ENCODE assay signal across 26 mouse cellular contexts in genomic region chr16:45643944-45644343, GRCm38 (mm10). TPM values are rescaled to one million over a fixed set of nuclear protein-coding genes. Genes with fewer than 3 reads are reported as not detected.
A peak's percentile ranks its signal among the peaks of the same experiment; 100 is the strongest.
DNase-seq lines count a peak whose midpoint lies in the region; ATAC-seq and TF ChIP-seq lines count a peak whose summit lies in the region.
"Had no signal": no experiment of that assay in that cellular context is flagged by ENCODE, and none has a peak within 500 bp of the region (broad histone marks: within the 10 kb centered on the region; RNA-seq: fewer than 3 reads in every experiment).

No protein-coding gene starts in this region.

- WGBS in liver, postnatal 0 days (ENCODE audit: insufficient replicate concordance) = 53% methylated on average over 3 of the region's 3 CpGs
- WGBS in liver, embryonic 12.5 days (ENCODE audit: insufficient replicate concordance) = 67% methylated on average over 3 of the region's 3 CpGs
- WGBS in intestine, embryonic 16.5 days = 77% methylated on average over 3 of the region's 3 CpGs
- WGBS in small intestine, adult 2 months = 33% methylated on average over 3 of the region's 3 CpGs

- no peaks in the 10 kb centered on the region for H3K27me3 ChIP-seq in liver, postnatal 0 days (ENCODE audit: insufficient read depth, low read length)
- H3K27me3 ChIP-seq in liver, embryonic 12.5 days (replicated peaks) = no peaks in the 10 kb centered on the region
- no peaks in the 10 kb centered on the region for H3K27me3 ChIP-seq in intestine, embryonic 16.5 days (replicated peaks; ENCODE audit: control insufficient read depth, insufficient read depth, low read length)
- H3K27me3 ChIP-seq in small intestine, adult 2 months (ENCODE audit: control insufficient read depth, insufficient read depth, low read length) = no peaks in the 10 kb centered on the region
- H3K27me3 ChIP-seq: embryonic facial prominence, embryonic 12.5 days; embryonic facial prominence, embryonic 15.5 days; heart, embryonic 13.5 days; hindbrain, embryonic 12.5 days; hindbrain, embryonic 15.5 days had no signal

- H3K9me3 ChIP-seq in liver, postnatal 0 days (ENCODE audit: low read length) = no peaks in the 10 kb centered on the region
- H3K9me3 ChIP-seq in liver, embryonic 12.5 days (replicated peaks) = no peaks in the 10 kb centered on the region
- H3K9me3 ChIP-seq in intestine, embryonic 16.5 days (ENCODE audit: control insufficient read depth, low read length) = no peaks in the 10 kb centered on the region
- H3K9me3 ChIP-seq: embryonic facial prominence, embryonic 12.5 days; embryonic facial prominence, embryonic 15.5 days; heart, embryonic 10.5 days; heart, embryonic 13.5 days; hindbrain, embryonic 12.5 days; hindbrain, embryonic 15.5 days had no signal

- H3K4me3 ChIP-seq in liver, postnatal 0 days (ENCODE audit: low read depth, low read length) = no peak overlapping the region
- no peak overlapping the region for H3K4me3 ChIP-seq in liver, embryonic 12.5 days
- no peak overlapping the region for H3K4me3 ChIP-seq in intestine, embryonic 16.5 days (ENCODE audit: low read length)
- H3K4me3 ChIP-seq in small intestine, adult 2 months (ENCODE audit: low read depth, low read length) = no peak overlapping the region
- H3K4me3 ChIP-seq: embryonic facial prominence, embryonic 12.5 days; embryonic facial prominence, embryonic 15.5 days; heart, adult 2 months; heart, embryonic 10.5 days; heart, embryonic 13.5 days; hindbrain, embryonic 12.5 days; hindbrain, embryonic 15.5 days had no signal

- peaks cover 9% of the 10 kb centered on the region for H3K4me1 ChIP-seq in liver, postnatal 0 days (ENCODE audit: insufficient read depth)
- H3K4me1 ChIP-seq in liver, embryonic 12.5 days = peaks cover 11% of the 10 kb centered on the region
- H3K4me1 ChIP-seq in intestine, embryonic 16.5 days (ENCODE audit: control insufficient read depth, insufficient read depth, low read length) = 0 out of 2 replicates have a peak, but pooled peaks cover 3% of the 10 kb centered on the region
- H3K4me1 ChIP-seq in small intestine, adult 2 months (ENCODE audit: control insufficient read depth, insufficient read depth, insufficient read length, low read length) = peaks cover 15% of the 10 kb centered on the region; the same call in 1 of the 2 replicates
- H3K4me1 ChIP-seq: embryonic facial prominence, embryonic 12.5 days; embryonic facial prominence, embryonic 15.5 days; hindbrain, embryonic 12.5 days; hindbrain, embryonic 15.5 days had no signal

- H3K36me3 ChIP-seq in liver, postnatal 0 days (replicated peaks; ENCODE audit: insufficient read depth, low read length) = no peaks in the 10 kb centered on the region
- H3K36me3 ChIP-seq in liver, embryonic 12.5 days = no peaks in the 10 kb centered on the region
- no peaks in the 10 kb centered on the region for H3K36me3 ChIP-seq in intestine, embryonic 16.5 days (ENCODE audit: control insufficient read depth, insufficient read depth, low read length)
- H3K36me3 ChIP-seq in small intestine, adult 2 months (ENCODE audit: control insufficient read depth, insufficient read depth, low read length) = peaks cover 23% of the 10 kb centered on the region
- H3K36me3 ChIP-seq: embryonic facial prominence, embryonic 12.5 days; embryonic facial prominence, embryonic 15.5 days; heart, embryonic 10.5 days; heart, embryonic 13.5 days; hindbrain, embryonic 12.5 days; hindbrain, embryonic 15.5 days had no signal

- no peak for TF ChIP-seq EP300 in liver, postnatal 0 days (IDR thresholded peaks at IDR 0.05; ENCODE audit: low read depth)

- no peak overlapping the region for H3K9ac ChIP-seq in liver, postnatal 0 days (replicated peaks)
- H3K9ac ChIP-seq in liver, embryonic 12.5 days = no peak overlapping the region
- no peak overlapping the region for H3K9ac ChIP-seq in intestine, embryonic 16.5 days (ENCODE audit: low read depth, low read length)
- H3K9ac ChIP-seq: embryonic facial prominence, embryonic 12.5 days; embryonic facial prominence, embryonic 15.5 days; forebrain, postnatal 0 days; heart, embryonic 13.5 days; hindbrain, embryonic 12.5 days; hindbrain, embryonic 15.5 days had no signal

- no peak for TF ChIP-seq CTCF in liver, postnatal 0 days (IDR thresholded peaks at IDR 0.05; ENCODE audit: low read depth)
- TF ChIP-seq CTCF in small intestine, adult 2 months (IDR thresholded peaks at IDR 0.05; ENCODE audit: extremely low read depth, insufficient read length, insufficient replicate concordance, low read depth, low read length) = no peak

- no peak overlapping the region for H3K4me2 ChIP-seq in liver, postnatal 0 days (ENCODE audit: low read depth, low read length)
- H3K4me2 ChIP-seq in liver, embryonic 12.5 days = no peak overlapping the region
- no peak overlapping the region for H3K4me2 ChIP-seq in intestine, embryonic 16.5 days (ENCODE audit: low read depth, low read length)
- H3K4me2 ChIP-seq: embryonic facial prominence, embryonic 12.5 days; embryonic facial prominence, embryonic 15.5 days; heart, embryonic 13.5 days; hindbrain, embryonic 12.5 days; hindbrain, embryonic 15.5 days had no signal

- H3K27ac ChIP-seq in liver, postnatal 0 days (ENCODE audit: low read depth) = peak overlapping the region; percentile 53
- H3K27ac ChIP-seq in liver, embryonic 12.5 days = no peak overlapping the region
- peak overlapping the region; percentile 51; the same call in 1 of the 2 replicates for H3K27ac ChIP-seq in intestine, embryonic 16.5 days (ENCODE audit: low read length)
- peak overlapping the region; percentile 69; the same call in 1 of the 2 replicates for H3K27ac ChIP-seq in small intestine, adult 2 months (ENCODE audit: insufficient read depth, low read depth, low read length)
- H3K27ac ChIP-seq: embryonic facial prominence, embryonic 12.5 days; embryonic facial prominence, embryonic 15.5 days; heart, adult 2 months; heart, embryonic 10.5 days; heart, embryonic 13.5 days; hindbrain, embryonic 12.5 days; hindbrain, embryonic 15.5 days had no signal

- no peak for TF ChIP-seq POLR2A in small intestine, adult 2 months (IDR thresholded peaks at IDR 0.05; ENCODE audit: low read depth, low read length)

- DNase-seq in liver, postnatal 0 days = no peak
- no peak for DNase-seq in frontal cortex, postnatal 10 days (ENCODE audit: low spot score in 2 of 2)
- DNase-seq: cerebellum, adult 11 months; forebrain, postnatal 0 days; gastrocnemius, postnatal 25 days had no signal

- ATAC-seq in liver, postnatal 0 days = peak; percentile 56
- ATAC-seq in liver, embryonic 12.5 days = no peak
- peak; percentile 69 for ATAC-seq in intestine, embryonic 16.5 days
- no peak for ATAC-seq in megakaryocyte-erythroid progenitor cell, adult 5-6 weeks (replicated peaks; ENCODE audit: low FRiP score, low TSS enrichment, poor library complexity, severe bottlenecking)
- ATAC-seq: CD4-positive, CD25-positive, alpha-beta regulatory T cell, adult 4 months; forebrain, embryonic 14.5 days; forebrain, postnatal 0 days had no signal

RNA-seq across cellular contexts. Expression of gene BC016579, which starts 9.9 kb away (rescaled TPM):
- 0.30 and 0.34 TPM in 2 replicates for polyA plus RNA-seq in liver, postnatal 0 days (2015; fragmentation: Nextera tagmentation; extraction: Ambion mirVana)
- polyA plus RNA-seq in liver, embryonic 12.5 days (2016; fragmentation: Nextera tagmentation; extraction: Ambion mirVana) = 0.44 and 0.54 TPM in 2 replicates
- polyA plus RNA-seq in intestine, embryonic 16.5 days (2015; fragmentation: Nextera tagmentation; extraction: Ambion mirVana) = 4.8 and 5.2 TPM in 2 replicates
- polyA plus RNA-seq in small intestine, adult 2 months (2012; rRNA removed) = 1.3 and 2.1 TPM in 2 replicates
- total RNA-seq in megakaryocyte-erythroid progenitor cell, adult 5-6 weeks (2014; fragmentation: Nextera tagmentation) = not detected in 2 replicates
- 0.91 TPM in 1 of 2 replicates, not detected in the other for total RNA-seq in megakaryocyte-erythroid progenitor cell, adult 5-6 weeks (2017)
- total RNA-seq: forebrain, postnatal 0 days; gastrocnemius, adult 8-10 months; gastrocnemius, postnatal 25 days; heart, adult 2 months; heart, postnatal 25 days; MEL had no signal
- polyA plus RNA-seq: C2C12; embryonic facial prominence, embryonic 12.5 days; forebrain, embryonic 11.5 days; forebrain, embryonic 14.5 days; forebrain, postnatal 0 days; heart, adult 2 months; heart, embryonic 13.5 days; hindbrain, embryonic 12.5 days; hindbrain, embryonic 15.5 days had no signal

RNA-seq across cellular contexts. Expression of gene Gcsam, which starts 33.8 kb away (rescaled TPM):
- 2.4 and 2.8 TPM in 2 replicates for polyA plus RNA-seq in liver, postnatal 0 days (2015; fragmentation: Nextera tagmentation; extraction: Ambion mirVana)
- polyA plus RNA-seq in liver, embryonic 12.5 days (2016; fragmentation: Nextera tagmentation; extraction: Ambion mirVana) = 1.8 and 2.3 TPM in 2 replicates
- polyA plus RNA-seq in intestine, embryonic 16.5 days (2015; fragmentation: Nextera tagmentation; extraction: Ambion mirVana) = 0.12 and 0.40 TPM in 2 replicates
- polyA plus RNA-seq in small intestine, adult 2 months (2012; rRNA removed) = 0.06 and 0.11 TPM in 2 replicates
- 0.27 TPM in 1 of 2 replicates, not detected in the other for total RNA-seq in megakaryocyte-erythroid progenitor cell, adult 5-6 weeks (2014; fragmentation: Nextera tagmentation)
- total RNA-seq in megakaryocyte-erythroid progenitor cell, adult 5-6 weeks (2017) = 0.38 and 1.1 TPM in 2 replicates
- total RNA-seq: forebrain, postnatal 0 days; gastrocnemius, adult 8-10 months; heart, postnatal 25 days; MEL had no signal
- polyA plus RNA-seq: C2C12; cerebellum, adult 2 months; forebrain, embryonic 11.5 days; forebrain, embryonic 14.5 days; forebrain, postnatal 0 days; frontal cortex, adult 2 months; heart, embryonic 13.5 days; hindbrain, embryonic 12.5 days; hindbrain, embryonic 15.5 days had no signal

RNA-seq across cellular contexts. Expression of gene Tmprss7, which starts 49.5 kb away (rescaled TPM):
- 0.14 TPM in 2 replicates for polyA plus RNA-seq in liver, postnatal 0 days (2015; fragmentation: Nextera tagmentation; extraction: Ambion mirVana)
- polyA plus RNA-seq in liver, embryonic 12.5 days (2016; fragmentation: Nextera tagmentation; extraction: Ambion mirVana) = 0.29 and 0.44 TPM in 2 replicates
- 0.12 and 0.15 TPM in 2 replicates for polyA plus RNA-seq in intestine, embryonic 16.5 days (2015; fragmentation: Nextera tagmentation; extraction: Ambion mirVana)
- 0.10 and 0.20 TPM in 2 replicates for polyA plus RNA-seq in small intestine, adult 2 months (2012; rRNA removed)
- not detected in 2 replicates for total RNA-seq in megakaryocyte-erythroid progenitor cell, adult 5-6 weeks (2014; fragmentation: Nextera tagmentation)
- 1.1 TPM in 1 of 2 replicates, not detected in the other for total RNA-seq in megakaryocyte-erythroid progenitor cell, adult 5-6 weeks (2017)
- total RNA-seq: gastrocnemius, adult 8-10 months; gastrocnemius, postnatal 25 days; heart, adult 2 months; heart, postnatal 25 days had no signal
- polyA plus RNA-seq: C2C12; CD4-positive, CD25-positive, alpha-beta regulatory T cell, adult 4 months; heart, adult 2 months; heart, embryonic 10.5 days; heart, embryonic 16.5 days had no signal

Comparison
In these comparisons a context has a peak if more than half of its experiments do, and no peak if none do; other contexts are left out.
1. ATAC-seq: peak in liver, postnatal 0 days (single experiment) and intestine, embryonic 16.5 days (single experiment); none in liver, embryonic 12.5 days (single experiment) and megakaryocyte-erythroid progenitor cell, adult 5-6 weeks (single experiment).